Mouse (Mus musculus) left cerebral cortex, adult 18-20 months (tissue): ENCODE results near the gene Tcea2. TPM values are rescaled to one million over a fixed set of nuclear protein-coding genes. Genes with fewer than 3 reads are reported as not detected.

ENCODE experiments used
- DNase-seq, 2 experiments: peaks; one replicate each; pipeline ENCODE4 v3.0.0; 2021 to 2022; ENCODE audit warnings: low spot score in 2 of 2, mixed read lengths in 1 of 2
- long read RNA-seq, 2 experiments: library from polyadenylated mRNA; stranded (forward); transcript quantifications; one replicate each; pipeline ENCODE4 v2.0.0; 2021
- total RNA-seq, 2 experiments: library from RNA; stranded (reverse); gene quantifications; 2 replicates each; pipeline ENCODE4 v1.2.3; 2021

Gene Tcea2
- total RNA-seq: 10 to 100 TPM; 58.3 to 59.3 TPM
- long read RNA-seq, experiment 1, transcript Tcea2-201 (10 exons, 1,183 nt): major isoform, 13 of 56 reads
- long read RNA-seq, experiment 1, partial matches to known transcripts: 9 of 56 reads
- long read RNA-seq, experiment 1, other reads (novel, unspliced or antisense): 33 of 56 reads
- long read RNA-seq, experiment 2, transcript Tcea2-201 (10 exons, 1,183 nt): major isoform, 9 of 26 reads
- long read RNA-seq, experiment 2, partial matches to known transcripts: 1 of 26 reads
- long read RNA-seq, experiment 2, other reads (novel, unspliced or antisense): 16 of 26 reads

- peak; percentile 64 to 73 for DNase-seq
Measured at GRCm38 (mm10) chr2:181679951-181680715, at the start of gene Tcea2. Gene Tcea2 (plus strand): TSS chr2:181680310.

- no peak for DNase-seq
Measured at GRCm38 (mm10) chr2:181632624-181633023, 47.5 kb upstream of the Tcea2 start.

DNA sequence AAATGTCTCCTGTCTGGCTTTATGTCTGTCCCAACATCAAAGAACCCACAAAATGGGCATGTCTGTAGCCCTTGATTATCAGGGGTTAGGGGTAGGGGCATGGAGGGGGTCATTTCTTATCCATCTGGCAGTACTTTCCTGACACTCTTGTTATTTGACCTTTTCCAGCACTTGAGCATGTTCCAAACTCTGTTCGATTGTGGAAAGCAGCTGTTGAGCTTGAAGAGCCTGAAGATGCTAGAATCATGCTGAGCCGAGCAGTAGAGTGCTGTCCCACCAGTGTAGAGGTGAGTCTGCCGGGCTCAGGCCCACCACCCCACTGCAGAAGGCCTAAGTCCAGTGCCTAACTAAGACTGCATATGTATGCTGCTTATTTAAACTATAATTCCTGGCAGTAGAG, 44.2 kb upstream of the Tcea2 start:
- DNase-seq: no peak

DNA sequence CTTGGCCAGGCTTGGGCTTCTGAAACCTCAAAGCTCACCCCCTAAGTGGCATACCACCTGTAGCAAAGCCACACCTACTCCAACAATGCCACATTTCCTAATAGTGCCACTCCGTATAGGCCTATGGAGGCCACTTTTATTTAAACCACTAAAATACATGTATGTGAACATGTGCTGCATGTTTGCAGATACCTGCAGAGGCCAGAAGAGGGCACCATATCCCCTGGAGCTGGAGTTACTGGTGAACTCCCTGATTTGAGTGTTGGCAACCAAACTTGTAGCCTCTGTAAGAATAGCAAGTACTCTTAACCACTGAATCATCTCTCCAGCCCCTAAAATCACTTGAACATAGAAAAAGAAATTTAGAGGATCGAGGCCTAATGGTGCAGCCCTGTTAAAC, 35.7 kb upstream of the Tcea2 start:
- DNase-seq: peak in 1 of 2 experiments; percentile 20

GRCm38 (mm10) chr2:181645666-181646065, 34.4 kb upstream of the Tcea2 start:
- DNase-seq: no peak

DNA sequence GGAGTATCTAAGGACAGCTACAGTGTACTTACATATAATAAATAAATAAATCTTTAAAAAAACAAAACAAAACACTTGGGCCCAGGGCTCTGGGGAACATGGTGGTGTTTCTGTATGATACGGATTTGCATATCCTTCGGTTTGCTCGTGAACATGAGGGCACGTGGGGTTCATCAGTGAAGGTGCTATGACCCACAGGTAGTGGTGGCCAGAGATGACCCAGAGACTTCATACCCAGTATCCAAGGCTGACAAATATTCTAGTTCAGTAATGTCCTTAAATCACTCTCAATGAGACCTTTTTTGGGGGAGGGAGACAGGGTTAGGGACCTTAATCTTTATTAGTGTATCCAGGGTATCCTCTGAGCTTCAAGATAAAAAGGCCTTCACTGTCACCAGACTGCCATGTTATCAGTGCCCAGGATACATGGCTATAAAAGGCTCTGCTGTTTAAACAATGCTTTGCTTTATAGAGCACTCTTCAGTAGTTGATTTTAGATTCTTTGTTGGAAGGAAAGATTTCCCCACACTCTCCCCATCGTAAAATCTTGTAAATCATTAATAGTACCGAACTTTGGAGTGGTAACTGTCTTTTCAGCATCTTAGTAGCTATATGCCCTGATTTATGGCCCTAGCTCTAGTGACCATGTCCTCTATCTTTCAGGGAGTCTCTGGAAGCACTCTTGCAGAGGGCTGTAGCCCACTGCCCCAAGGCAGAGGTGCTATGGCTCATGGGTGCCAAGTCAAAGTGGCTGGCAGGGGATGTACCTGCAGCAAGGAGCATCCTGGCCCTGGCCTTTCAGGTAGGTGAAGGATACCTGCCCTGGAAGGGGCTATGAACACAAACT, 33.3 kb upstream of the Tcea2 start:
- no peak for DNase-seq

GRCm38 (mm10) chr2:181648926-181649325, 31.2 kb upstream of the Tcea2 start:
- DNase-seq: no peak

DNA sequence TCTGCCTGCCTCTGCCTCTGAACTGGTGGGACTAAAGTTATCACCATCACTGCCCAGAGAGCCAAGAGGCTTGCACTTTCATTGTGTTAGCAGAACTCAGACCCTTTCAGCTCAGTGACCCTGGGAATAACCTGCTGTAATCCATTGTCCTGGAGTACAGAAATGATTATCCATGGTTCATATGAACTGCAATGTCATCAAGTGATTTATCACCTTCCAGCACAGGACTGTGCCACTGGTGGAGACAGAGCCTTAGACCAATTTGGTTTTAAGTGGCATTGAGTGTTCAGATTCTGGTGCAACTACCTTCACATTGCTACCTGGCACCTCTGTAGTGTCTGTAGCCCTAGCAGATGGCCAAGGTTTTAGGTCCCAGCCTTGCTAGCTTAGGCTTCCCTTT, 27.0 kb upstream of the Tcea2 start:
- no peak for DNase-seq

DNA sequence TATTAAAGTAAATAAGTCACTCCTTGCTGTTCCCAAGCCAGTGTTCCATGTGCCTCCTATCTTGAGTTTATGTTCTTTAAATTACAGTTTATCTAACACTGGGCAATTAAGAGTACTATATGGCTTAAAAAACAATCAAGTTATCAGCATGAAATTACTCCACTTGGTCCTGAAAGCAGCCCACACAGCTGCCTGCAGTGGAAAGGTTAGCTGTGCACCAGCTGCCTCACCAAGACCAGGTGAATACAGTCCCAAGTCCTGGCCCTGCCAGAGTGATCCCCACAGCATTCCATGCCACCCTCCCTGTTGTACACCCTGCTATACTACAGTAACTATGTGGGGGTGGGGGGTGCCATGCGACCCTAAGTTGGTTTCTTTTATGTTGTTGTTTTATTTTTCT, 26.6 kb upstream of the Tcea2 start:
- DNase-seq: no peak

GRCm38 (mm10) chr2:181656734-181657133, 23.4 kb upstream of the Tcea2 start, which contains the start of gene Gm29797:
Gene Gm29797 (plus strand): TSS chr2:181657034.
- no peak for DNase-seq

- no peak for DNase-seq
Measured at GRCm38 (mm10) chr2:181657441-181657840, 22.7 kb upstream of the Tcea2 start.

DNA sequence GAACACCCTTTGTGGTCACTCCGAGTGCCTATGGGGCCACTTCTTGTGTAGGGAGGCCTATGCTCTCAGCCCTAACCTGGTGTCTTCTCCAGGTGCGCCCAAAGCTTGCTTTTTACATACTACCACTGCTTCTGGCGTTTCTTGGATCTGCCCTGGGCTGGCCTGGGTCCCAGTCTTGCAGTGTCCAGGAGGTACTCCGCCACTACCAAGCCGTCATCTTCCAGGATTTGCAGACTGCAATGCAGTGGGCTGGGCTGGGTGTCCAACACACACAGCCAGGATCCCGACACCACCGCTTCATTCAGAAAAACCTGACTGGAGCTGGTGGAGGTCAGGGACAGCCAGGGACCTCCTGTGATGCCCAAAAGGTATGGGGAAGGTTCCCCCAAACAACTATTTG, 21.6 kb upstream of the Tcea2 start:
- no peak for DNase-seq

GRCm38 (mm10) chr2:181658930-181659555, 21.1 kb upstream of the Tcea2 start:
- DNase-seq: peak; percentile 51 to 59

DNA sequence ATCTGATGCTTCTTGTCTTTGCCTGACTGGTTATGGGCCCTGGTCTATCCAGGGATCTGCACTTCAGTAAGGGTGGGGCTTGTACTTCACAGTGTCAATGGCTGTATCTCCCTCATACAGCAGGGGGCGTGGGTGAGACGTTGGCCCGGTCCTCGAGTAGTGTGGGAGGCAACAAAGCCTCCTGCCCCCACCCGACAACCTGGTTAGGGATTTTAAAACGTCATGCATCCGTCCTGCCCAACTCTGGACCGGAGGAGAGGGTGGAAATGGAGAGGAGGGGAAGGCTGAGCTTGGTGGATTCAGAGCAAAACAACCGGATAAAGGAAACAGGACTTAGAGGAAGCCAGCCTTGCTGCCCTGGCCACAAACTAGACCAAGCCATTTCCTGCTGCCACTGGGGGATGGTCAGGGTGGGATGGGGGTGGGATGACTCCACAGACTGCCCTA, 20.5 kb upstream of the Tcea2 start:
- DNase-seq: peak; percentile 83 to 85

GRCm38 (mm10) chr2:181662620-181663297, 17.4 kb upstream of the Tcea2 start:
- no peak for DNase-seq

DNA sequence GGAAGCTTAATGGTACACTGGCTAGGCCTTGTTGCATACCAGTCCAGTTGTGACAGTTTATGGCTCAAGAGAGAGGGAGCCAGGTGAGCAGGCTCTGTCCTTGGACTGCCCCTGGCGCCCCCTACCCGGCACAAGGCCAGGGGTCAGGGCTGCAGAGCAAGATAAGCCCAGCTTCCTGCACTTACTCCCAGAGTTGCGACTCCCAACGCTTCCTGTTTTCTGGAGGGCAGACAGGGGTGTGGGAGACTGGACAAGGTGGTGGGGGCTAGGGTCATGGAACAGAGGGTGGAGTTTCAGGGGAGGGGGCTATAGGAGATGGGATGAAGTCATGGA, 16.8 kb upstream of the Tcea2 start:
- DNase-seq: no peak

- no peak for DNase-seq
Measured at GRCm38 (mm10) chr2:181670285-181670912, 9.7 kb upstream of the Tcea2 start.

DNA sequence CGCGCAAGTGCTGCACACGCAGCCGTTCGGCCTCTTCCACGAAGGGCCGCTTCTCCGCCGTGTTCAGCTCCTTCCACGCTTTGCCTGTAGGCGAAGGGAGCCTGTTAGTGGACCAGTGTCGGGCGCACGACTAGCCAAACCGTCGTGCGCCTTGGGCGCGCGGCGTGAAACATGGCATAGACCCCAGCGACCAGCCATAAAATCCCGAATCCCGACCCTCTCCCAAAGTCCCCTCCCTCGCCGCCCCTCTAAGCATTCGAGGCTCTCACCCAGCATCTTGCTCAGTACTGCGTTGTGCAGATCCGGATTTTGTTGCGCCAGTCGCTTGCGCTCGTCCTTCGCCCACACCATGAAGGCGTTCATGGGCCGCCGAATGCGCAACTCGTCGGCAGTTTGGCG, 9.2 kb upstream of the Tcea2 start:
- DNase-seq: no peak

- DNase-seq: no peak
Measured at GRCm38 (mm10) chr2:181671326-181671725, 8.8 kb upstream of the Tcea2 start, which contains the start of gene Sox18. Gene Sox18 (minus strand): TSS chr2:181671640.

DNA sequence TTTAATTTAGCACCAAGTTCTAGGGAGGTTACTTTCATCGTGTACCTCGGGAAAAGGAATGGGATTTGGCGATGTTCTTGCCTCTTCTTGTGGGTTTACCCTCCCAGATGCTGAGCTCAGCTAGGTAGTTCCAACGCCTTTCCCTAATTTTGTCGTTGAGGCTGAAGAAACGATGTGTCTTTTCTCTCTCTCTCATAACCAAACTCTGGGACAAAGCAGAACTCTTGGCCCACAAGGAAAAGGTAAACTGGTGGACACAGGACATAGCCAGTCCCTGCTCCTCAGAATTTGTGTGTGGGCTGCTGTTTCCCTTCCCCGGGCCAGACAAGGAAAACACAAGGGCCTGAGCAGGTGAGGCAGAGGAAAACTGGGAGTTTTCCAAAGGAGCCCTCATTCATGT, 8.1 kb upstream of the Tcea2 start:
- DNase-seq: no peak
